Mouse (Mus musculus) limb, embryonic 13.5 days (tissue): ENCODE data around the gene Gnat1. TPM values are rescaled to one million over a fixed set of nuclear protein-coding genes. Genes with fewer than 3 reads are reported as not detected.
A peak's percentile ranks its signal among the peaks of the same experiment; 100 is the strongest.

Experiments
- ATAC-seq: fragments of 200-750 bp; cut with Nextera tagmentation; 2 replicates; pipeline ENCODE4 v1.8.0; 2017; ENCODE audit warnings: low read depth, moderate number of reproducible peaks, moderate TSS enrichment; ENCODE audit not compliant: low FRiP score
- H3K27ac ChIP-seq: fragments of 300-500 bp; sonication (generic); 2 replicates; pipeline ENCODE4 v1.5.1; 2015; ENCODE audit warnings: inconsistent platforms, mild to moderate bottlenecking, moderate library complexity
- H3K27me3 ChIP-seq: fragments of 300-500 bp; sonication (generic); 2 replicates; pipeline ENCODE4 v1.6.1; 2015; ENCODE audit warnings: mild to moderate bottlenecking, inconsistent platforms
- H3K36me3 ChIP-seq: fragments of 300-500 bp; sonication (generic); 2 replicates; pipeline ENCODE4 v1.6.1; 2015; ENCODE audit warnings: inconsistent platforms, mild to moderate bottlenecking, moderate library complexity
- H3K4me1 ChIP-seq: fragments of 300-500 bp; sonication (generic); 2 replicates; pipeline ENCODE4 v1.6.1; 2015; ENCODE audit warnings: inconsistent platforms
- H3K4me2 ChIP-seq: fragments of 300-500 bp; sonication (generic); replicated peaks from 2 replicates; pipeline ENCODE4 v1.6.1; 2015; ENCODE audit warnings: inconsistent platforms, mild to moderate bottlenecking, moderate library complexity
- H3K4me3 ChIP-seq: fragments of 300-500 bp; sonication (generic); 2 replicates; pipeline ENCODE4 v1.5.1; 2015; ENCODE audit warnings: moderate library complexity, mild to moderate bottlenecking, inconsistent platforms
- H3K9ac ChIP-seq: fragments of 300-500 bp; sonication (generic); 2 replicates; pipeline ENCODE4 v1.6.1; 2015; ENCODE audit warnings: mild to moderate bottlenecking, inconsistent platforms
- H3K9me3 ChIP-seq: fragments of 300-500 bp; sonication (generic); 2 replicates; pipeline ENCODE4 v1.6.1; 2016; ENCODE audit warnings: inconsistent platforms
- WGBS: fragments of 180-500 bp; shearing (Covaris S2); methylation state at CpG from one replicate; pipeline ENCODE4 v1.1.7; 2015; 5-methylcytosine and 5-hydroxymethylcytosine counted together
- polyA plus RNA-seq: library from polyadenylated mRNA; unstranded; fragments of >200 nt; fragmentation: Nextera tagmentation; extraction: Ambion mirVana; gene quantifications from 2 replicates; pipeline ENCODE4 v1.2.1, GENCODE M21; 2015

The Gnat1 gene
- polyA plus RNA-seq, 1 experiment from 2014 or later: 1.0 TPM

DNA sequence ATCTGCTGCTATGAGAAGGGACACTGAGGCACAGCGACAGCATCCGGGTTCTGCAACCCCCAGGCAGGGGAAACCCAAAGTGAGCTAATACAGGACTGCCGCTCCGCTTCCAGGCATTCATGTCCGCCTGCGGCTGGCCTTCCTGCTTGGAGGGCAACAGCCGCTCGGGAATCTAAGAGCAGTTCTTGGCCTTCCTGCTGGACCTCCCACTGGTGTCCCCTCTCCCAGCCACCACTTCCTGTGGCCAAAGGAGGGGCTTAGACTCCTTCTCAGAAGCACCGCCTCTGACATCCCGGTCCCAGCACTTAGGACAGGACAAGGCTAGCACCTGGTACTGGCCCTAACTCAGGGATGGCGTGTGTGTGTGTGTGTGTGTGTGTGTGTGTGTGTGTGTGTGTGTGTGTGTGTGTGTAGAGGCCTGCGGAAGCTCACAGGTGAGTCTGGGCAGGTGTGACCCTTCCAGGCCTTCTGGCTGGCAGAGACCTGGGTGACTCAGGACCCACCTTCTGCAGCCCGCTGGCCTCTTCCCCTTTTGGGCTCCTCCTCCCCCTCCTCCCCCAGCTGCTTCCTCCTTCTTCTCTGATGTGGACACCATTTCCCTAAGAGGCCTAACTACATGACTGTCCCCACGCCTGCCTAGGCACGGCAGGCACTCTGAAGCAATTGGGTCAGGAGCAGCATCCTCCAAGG, 50.6 kb downstream of the Gnat1 start:
- Histone ChIP-seq H3K4me2 (peak overlapping the region; percentile 100), H3K27me3 (no peaks in the 10 kb centered on the region), H3K4me1 (peaks cover 76% of the 10 kb centered on the region), H3K4me3 (no peak overlapping the region), H3K9me3 (no peaks in the 10 kb centered on the region), H3K27ac (peak overlapping the region; percentile 93; the same call in 1 of the 2 replicates), H3K9ac (peak overlapping the region; percentile 35; the same call in 1 of the 2 replicates), H3K36me3 (peaks cover 48% of the 10 kb centered on the region)
- WGBS: 50% methylated on average over 15 of the region's 15 CpGs
- no peak for ATAC-seq

DNA sequence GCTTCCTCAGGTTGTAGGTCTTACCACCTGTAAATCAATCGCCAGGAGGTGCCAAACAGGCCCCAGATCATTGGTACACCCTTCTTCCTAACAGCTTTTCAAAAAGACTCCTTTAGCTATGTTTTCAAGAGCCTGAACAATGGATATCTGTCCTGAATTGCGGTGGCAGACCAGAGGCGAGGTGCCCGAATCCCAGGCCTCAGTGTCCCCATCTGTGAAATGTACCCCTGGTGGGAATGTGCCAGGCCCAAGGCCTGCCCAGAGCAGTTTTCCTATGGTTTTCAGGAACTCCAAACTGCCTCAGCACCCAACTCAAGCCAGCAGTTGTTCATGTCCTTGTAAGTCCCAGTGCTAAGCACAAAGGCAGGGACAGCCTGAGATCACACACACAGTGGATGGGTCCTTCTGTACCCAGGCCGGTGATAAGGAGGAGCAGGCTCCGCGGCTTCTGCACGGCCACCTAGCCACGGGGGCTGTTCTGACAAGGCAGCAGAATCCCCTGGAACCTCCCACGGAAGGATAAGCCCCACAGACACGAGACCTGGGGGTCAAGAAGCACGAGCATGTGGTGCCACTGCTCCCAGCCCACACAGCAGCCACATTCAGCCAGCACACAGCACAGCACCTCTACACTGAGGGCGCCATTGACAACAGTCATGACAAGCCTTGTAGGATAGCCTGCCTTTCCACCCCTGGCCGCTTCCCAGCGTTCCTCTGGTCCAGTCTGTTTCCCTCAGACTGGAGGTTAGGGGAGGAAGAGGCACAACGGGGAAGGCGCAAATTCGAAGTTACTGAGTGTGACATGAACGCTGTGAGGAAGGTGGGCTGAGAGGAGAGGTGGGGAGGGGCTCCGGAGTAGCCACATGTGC, 51.9 kb downstream of the Gnat1 start:
- Histone ChIP-seq H3K4me2 (peak overlapping the region; percentile 100), H3K36me3 (peaks cover 61% of the 10 kb centered on the region), H3K4me1 (peaks cover 72% of the 10 kb centered on the region), H3K27me3 (no peaks in the 10 kb centered on the region), H3K9me3 (no peaks in the 10 kb centered on the region), H3K9ac (peak overlapping the region; percentile 46), H3K27ac (peak overlapping the region; percentile 93), H3K4me3 (no peak overlapping the region)
- ATAC-seq: no peak
- 43% methylated on average over 20 of the region's 20 CpGs for WGBS

DNA sequence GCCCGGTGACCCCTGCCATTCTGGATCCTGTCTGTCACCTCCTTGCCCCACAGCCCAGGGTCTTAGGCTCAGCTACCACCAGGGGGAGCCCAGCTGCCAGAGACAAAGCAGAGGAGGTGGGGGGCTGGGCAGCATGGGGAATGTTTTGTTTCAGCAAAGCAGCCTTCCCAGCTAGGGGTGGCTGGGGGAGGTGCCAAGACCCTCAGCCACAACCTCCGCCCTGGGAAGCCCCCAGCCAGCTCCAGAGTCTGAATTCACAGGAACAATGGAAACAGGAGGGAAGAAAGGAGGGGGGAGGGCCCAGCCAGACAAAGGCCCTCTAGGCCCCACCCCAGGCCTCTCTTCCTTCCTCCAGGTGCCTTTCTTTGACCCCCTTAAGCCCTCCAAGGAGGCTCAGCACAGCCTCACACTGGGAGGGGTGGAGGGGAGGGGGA, 52.7 kb downstream of the Gnat1 start:
- peak overlapping the region; percentile 2; the same call in 1 of the 2 replicates for H3K4me3 ChIP-seq
- H3K9me3 ChIP-seq: no peaks in the 10 kb centered on the region
- H3K9ac ChIP-seq: peak overlapping the region; percentile 46
- peak overlapping the region; percentile 93 for H3K27ac ChIP-seq
- 0% methylated on average over 2 of the region's 2 CpGs for WGBS
- peak overlapping the region; percentile 100 for H3K4me2 ChIP-seq
- peaks cover 63% of the 10 kb centered on the region for H3K36me3 ChIP-seq
- H3K4me1 ChIP-seq: peaks cover 64% of the 10 kb centered on the region
- ATAC-seq: peak; percentile 76
- H3K27me3 ChIP-seq: no peaks in the 10 kb centered on the region

DNA sequence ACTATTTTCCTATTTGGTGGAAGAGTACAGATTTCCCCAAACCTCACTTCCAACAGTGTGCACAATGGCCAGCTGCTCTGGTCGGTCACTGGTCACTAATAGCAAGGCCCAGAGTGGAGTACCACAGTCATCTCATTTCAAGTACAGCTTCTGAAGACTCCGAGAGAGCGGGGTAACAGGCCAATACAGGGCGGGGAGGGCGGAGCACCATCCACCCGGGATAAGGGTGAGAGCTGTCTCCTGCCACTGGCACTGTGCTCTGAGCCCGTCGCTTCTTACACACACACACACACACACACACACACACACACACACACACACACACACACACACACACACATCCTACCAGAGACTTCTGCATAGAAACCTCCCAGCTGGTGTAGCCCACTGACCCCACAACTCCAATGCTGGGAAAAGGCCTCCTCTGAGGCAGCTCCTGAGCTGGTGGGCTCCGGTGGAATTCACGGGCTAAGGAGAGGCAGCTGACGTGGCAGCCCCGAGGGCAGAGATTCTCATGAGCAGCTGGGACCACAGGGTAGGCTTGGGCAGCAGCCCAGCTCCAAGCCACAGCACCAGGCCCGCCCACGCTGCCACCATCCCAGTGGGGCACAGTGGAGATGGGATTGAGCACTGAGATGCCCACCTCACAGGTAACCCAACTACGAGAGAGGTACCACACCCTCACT, 53.2 kb downstream of the Gnat1 start:
- Histone ChIP-seq H3K9me3 (no peaks in the 10 kb centered on the region), H3K4me1 (peaks cover 59% of the 10 kb centered on the region), H3K27me3 (no peaks in the 10 kb centered on the region), H3K27ac (peak overlapping the region; percentile 93), H3K4me3 (peak overlapping the region; percentile 2; the same call in 1 of the 2 replicates), H3K9ac (peak overlapping the region; percentile 46), H3K4me2 (peak overlapping the region; percentile 100), H3K36me3 (peaks cover 58% of the 10 kb centered on the region)
- ATAC-seq: no peak; the same call in 1 of the 2 replicates
- WGBS: 43% methylated on average over 14 of the region's 15 CpGs

DNA sequence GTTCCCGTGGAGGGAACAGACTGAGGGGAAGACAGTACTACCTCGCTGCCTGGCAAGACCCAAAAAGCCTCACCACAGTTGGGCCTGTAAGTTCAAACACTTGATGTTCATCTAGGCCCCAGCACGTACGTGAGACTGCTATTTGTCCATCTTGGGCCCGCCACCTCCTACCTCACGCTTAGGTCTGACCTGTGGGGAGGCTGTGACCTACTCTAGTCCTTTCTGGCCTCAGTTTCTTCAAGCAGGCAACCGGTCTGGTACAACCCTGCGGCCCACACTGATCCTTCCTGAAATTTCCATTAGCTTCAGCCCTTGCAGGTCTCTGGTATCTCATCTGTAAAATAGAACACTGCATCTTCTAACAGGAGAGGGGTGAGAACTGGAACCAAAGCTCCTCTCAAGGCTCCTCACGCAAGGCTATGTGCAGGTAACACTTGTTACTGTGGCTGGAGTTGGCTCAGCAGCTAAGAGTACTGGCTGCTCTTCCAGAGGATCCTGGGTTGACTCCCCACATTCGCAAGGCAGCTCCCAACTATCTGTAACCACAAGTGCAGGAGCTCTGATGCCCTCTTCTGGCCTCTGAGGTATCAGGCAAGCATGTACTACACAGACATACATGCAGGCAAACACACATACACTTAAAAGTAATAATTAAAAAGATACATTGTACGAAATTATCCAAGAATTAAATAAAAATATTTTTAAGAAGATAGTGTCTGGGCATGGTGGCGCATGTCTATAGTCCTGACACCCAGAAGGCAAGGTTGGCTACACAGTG, 54.0 kb downstream of the Gnat1 start:
- Histone ChIP-seq H3K4me3 (no peak overlapping the region), H3K27me3 (no peaks in the 10 kb centered on the region), H3K9me3 (no peaks in the 10 kb centered on the region), H3K4me2 (no peak overlapping the region), H3K4me1 (peaks cover 51% of the 10 kb centered on the region), H3K27ac (no peak overlapping the region; the same call in 1 of the 2 replicates), H3K9ac (peak overlapping the region; percentile 35; the same call in 1 of the 2 replicates), H3K36me3 (peaks cover 58% of the 10 kb centered on the region)
- WGBS: 90% methylated on average over 12 of the region's 12 CpGs
- ATAC-seq: no peak

DNA sequence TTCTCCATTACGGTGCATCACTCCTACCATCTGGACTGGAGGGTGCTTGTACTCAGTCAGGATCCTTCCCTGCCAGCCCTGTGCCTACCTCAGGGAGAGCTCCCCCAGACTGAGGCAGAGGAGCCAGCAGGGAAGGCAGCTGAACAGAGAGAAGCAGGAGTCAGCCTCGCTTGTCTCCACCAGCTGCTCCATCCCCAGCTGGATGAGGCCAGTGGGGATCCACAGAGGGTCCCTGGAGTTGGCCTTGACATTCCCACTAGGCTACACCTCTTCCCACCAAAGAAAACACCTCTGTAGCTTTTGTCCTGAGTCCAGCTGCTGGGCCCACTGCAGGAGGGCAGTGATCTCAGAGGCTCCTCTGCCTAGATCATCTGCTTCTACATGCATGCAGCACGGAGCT, 54.6 kb downstream of the Gnat1 start:
- Histone ChIP-seq H3K4me2 (no peak overlapping the region), H3K36me3 (peaks cover 64% of the 10 kb centered on the region), H3K4me3 (no peak overlapping the region), H3K9ac (peak overlapping the region; percentile 35; the same call in 1 of the 2 replicates), H3K4me1 (peaks cover 45% of the 10 kb centered on the region), H3K27me3 (no peaks in the 10 kb centered on the region), H3K27ac (no peak overlapping the region), H3K9me3 (no peaks in the 10 kb centered on the region)
- ATAC-seq: no peak
- WGBS: 92% methylated on average over 3 of the region's 3 CpGs

DNA sequence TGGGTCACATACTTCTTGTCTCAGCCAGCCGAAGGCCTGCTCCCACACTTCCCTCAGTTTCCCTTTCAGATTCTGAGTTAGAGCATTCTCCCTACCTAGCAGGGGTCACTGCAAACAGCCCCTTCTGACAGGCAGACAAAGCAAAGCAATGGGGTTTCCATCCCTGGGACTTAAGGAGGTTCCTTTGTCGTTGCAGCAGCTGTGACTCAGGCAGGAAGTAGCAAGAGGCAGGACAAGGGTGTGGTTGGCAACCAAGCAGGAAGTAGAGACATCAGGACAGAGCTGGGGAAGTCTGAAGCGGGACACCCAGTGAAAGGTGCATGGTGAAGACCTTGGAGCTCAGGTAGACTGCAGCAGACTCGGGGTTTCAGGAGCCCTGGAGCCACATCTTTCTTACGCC, 55.0 kb downstream of the Gnat1 start:
- Histone ChIP-seq H3K27me3 (no peaks in the 10 kb centered on the region), H3K9me3 (no peaks in the 10 kb centered on the region), H3K4me2 (no peak overlapping the region), H3K4me3 (no peak overlapping the region), H3K27ac (no peak overlapping the region), H3K36me3 (peaks cover 68% of the 10 kb centered on the region), H3K4me1 (peaks cover 41% of the 10 kb centered on the region), H3K9ac (peak overlapping the region; percentile 35; the same call in 1 of the 2 replicates)
- 80% methylated on average over 5 of the region's 5 CpGs for WGBS
- no peak for ATAC-seq

Other genes starting within 250 kb of the Gnat1 start
- 46.9 and 47.8 TPM in 2 replicates for gene Tmem115, start 145.8 kb downstream of the Gnat1 start, polyA plus RNA-seq
- 21.1 and 21.2 TPM in 2 replicates for gene Cyb561d2, start 137.5 kb downstream of the Gnat1 start, polyA plus RNA-seq
- 41.8 and 44.2 TPM in 2 replicates for gene Nprl2, start 137.5 kb downstream of the Gnat1 start, polyA plus RNA-seq
- 1.7 and 2.1 TPM in 2 replicates for gene Zmynd10, start 132.4 kb downstream of the Gnat1 start, polyA plus RNA-seq
- 77.1 and 83.2 TPM in 2 replicates for gene Rassf1, start 128.2 kb downstream of the Gnat1 start, polyA plus RNA-seq
- 43.7 and 46.5 TPM in 2 replicates for gene Tusc2, start 116.5 kb downstream of the Gnat1 start, polyA plus RNA-seq
- 127 and 130 TPM in 2 replicates for gene Hyal2, start 111.8 kb downstream of the Gnat1 start, polyA plus RNA-seq
- 13.4 and 15.5 TPM in 2 replicates for gene Hyal1, start 102.8 kb downstream of the Gnat1 start, polyA plus RNA-seq
- 18.4 and 19.6 TPM in 2 replicates for gene Naa80, start 100.8 kb downstream of the Gnat1 start, polyA plus RNA-seq
- 1.5 and 1.7 TPM in 2 replicates for gene Hyal3, start 98.9 kb downstream of the Gnat1 start, polyA plus RNA-seq
- 44.3 and 49.5 TPM in 2 replicates for gene Ifrd2, start 92.1 kb downstream of the Gnat1 start, polyA plus RNA-seq
- gene Sema3b, start 70.5 kb downstream of the Gnat1 start, polyA plus RNA-seq: 8.0 and 8.6 TPM in 2 replicates
- 383 and 392 TPM in 2 replicates for gene Gnai2, start 44.3 kb downstream of the Gnat1 start, polyA plus RNA-seq
- 4.3 and 5.3 TPM in 2 replicates for gene Slc38a3, start 10.2 kb downstream of the Gnat1 start, polyA plus RNA-seq
- gene Sema3f, start 30.8 kb upstream of the Gnat1 start, polyA plus RNA-seq: 31.8 and 32.1 TPM in 2 replicates
- 257 and 270 TPM in 2 replicates for gene Rbm5, start 91.3 kb upstream of the Gnat1 start, polyA plus RNA-seq
- 94.7 and 97.7 TPM in 2 replicates for gene Rbm6, start 193.5 kb upstream of the Gnat1 start, polyA plus RNA-seq
- 11.0 and 13.4 TPM in 2 replicates for gene Mon1a, start 208.4 kb upstream of the Gnat1 start, polyA plus RNA-seq
- 3.2 and 3.3 TPM in 2 replicates for gene Mst1r, start 227.2 kb upstream of the Gnat1 start, polyA plus RNA-seq
- not detected in 2 replicates for gene Actl11, start 248.8 kb upstream of the Gnat1 start, polyA plus RNA-seq